Mouse (Mus musculus): ENCODE measurements at regions not wholly inside any gene's neighbourhood (a gene's known extent, or its start where the extent isn't known, plus 50 kb on each side); places are given as distances from the start of the nearest gene placed in this dataset.

- no peak for DNase-seq
These were observed 955.6 kb downstream of the Tbl1xr1 start for GRCm38 (mm10) chr3:23032064-23032463.

- no peak for DNase-seq
These were observed 986.9 kb downstream of the Tbl1xr1 start for GRCm38 (mm10) chr3:23063180-23063965.

GRCm38 (mm10) chr3:23071486-23071885 is 995.0 kb downstream of the Tbl1xr1 start:
- DNase-seq: no peak
